Mouse (Mus musculus): ENCODE measurements around the gene Gm3752. TPM values are rescaled to one million over a fixed set of nuclear protein-coding genes. Genes with fewer than 3 reads are reported as not detected.
"Not testable (repeated sequence)": the region's sequence is repeated elsewhere in the genome, so short reads cannot be mapped to it uniquely, and the experiment has no call there.

The Gm3752 gene
- polyA plus RNA-seq (2012), result not detected in 2 replicates

- not testable (repeated sequence) for H3K4me1 ChIP-seq (ENCODE audit: control insufficient read depth); H3K4me3 ChIP-seq (replicated peaks); H3K9me3 ChIP-seq (ENCODE audit: control insufficient read depth, low read length); H3K27me3 ChIP-seq (ENCODE audit: control insufficient read depth); H3K36me3 ChIP-seq (ENCODE audit: control insufficient read depth)
Measured at GRCm38 (mm10) chr14:7483662-7484061, at the start of gene Gm3752. Gene Gm3752, minus strand, starts transcription at chr14:7483762.

DNA sequence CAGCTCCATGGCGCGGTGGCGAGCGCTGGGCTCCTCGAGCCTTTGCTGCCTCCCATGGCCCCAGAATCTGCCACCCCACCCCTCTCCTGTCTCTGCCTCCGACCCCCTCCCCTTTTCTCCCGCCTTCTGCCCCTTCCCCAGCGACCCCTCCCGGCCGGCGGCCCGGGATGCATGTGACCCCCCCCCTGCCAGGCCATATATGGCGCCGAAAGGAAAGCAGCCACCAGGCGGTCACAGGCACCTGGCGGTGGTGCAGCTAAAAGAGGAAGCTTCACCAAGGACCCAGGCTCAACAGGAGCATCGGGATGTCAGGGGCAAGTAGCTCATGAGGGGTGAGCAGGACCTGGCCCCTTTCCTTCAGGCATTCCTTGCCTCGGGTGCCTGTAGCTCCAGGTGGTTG is 5.2 kb upstream of the Gm3752 start:
- H3K9me3 ChIP-seq (ENCODE audit: control insufficient read depth, low read length); H3K4me1 ChIP-seq (ENCODE audit: control insufficient read depth); H3K36me3 ChIP-seq (ENCODE audit: control insufficient read depth); H3K4me3 ChIP-seq (replicated peaks); H3K27me3 ChIP-seq (ENCODE audit: control insufficient read depth): not testable (repeated sequence)

- not testable (repeated sequence) for H3K36me3 ChIP-seq (ENCODE audit: control insufficient read depth); H3K4me3 ChIP-seq (replicated peaks); H3K9me3 ChIP-seq (ENCODE audit: control insufficient read depth, low read length); H3K4me1 ChIP-seq (ENCODE audit: control insufficient read depth); H3K27me3 ChIP-seq (ENCODE audit: control insufficient read depth)
Measured at GRCm38 (mm10) chr14:7450817-7451216, 32.7 kb downstream of the Gm3752 start, which contains the start of gene Gm3755. Gene Gm3755, minus strand, starts transcription at chr14:7450917.

- H3K36me3 ChIP-seq (ENCODE audit: control insufficient read depth); H3K4me1 ChIP-seq (ENCODE audit: control insufficient read depth); H3K27me3 ChIP-seq (ENCODE audit: control insufficient read depth); H3K4me3 ChIP-seq (replicated peaks); H3K9me3 ChIP-seq (ENCODE audit: control insufficient read depth, low read length): not testable (repeated sequence)
Measured at GRCm38 (mm10) chr14:7422496-7422895, 61.1 kb downstream of the Gm3752 start.

Other genes starting within 250 kb of the Gm3752 start
- gene Gm3727, start 219.0 kb downstream of the Gm3752 start, polyA plus RNA-seq (2012), result not detected in 2 replicates
- not detected in 2 replicates for gene Gm3739, start 168.7 kb downstream of the Gm3752 start, polyA plus RNA-seq (2012)
- not detected in 2 replicates for gene Gm5797, start 151.4 kb downstream of the Gm3752 start, polyA plus RNA-seq (2012)
- gene Gm8374, start 118.6 kb downstream of the Gm3752 start, polyA plus RNA-seq (2012), result not detected in 2 replicates
- not detected in 2 replicates for gene Gm3755, start 32.8 kb downstream of the Gm3752 start, polyA plus RNA-seq (2012)
- gene Gm3558, start 84.8 kb upstream of the Gm3752 start, polyA plus RNA-seq (2012), result not detected in 2 replicates
- gene Gm10338, start 111.8 kb upstream of the Gm3752 start, polyA plus RNA-seq (2012), result not detected in 2 replicates
- not detected in 2 replicates for gene Gm10128, start 160.2 kb upstream of the Gm3752 start, polyA plus RNA-seq (2012)

Data from erythroblast, embryonic 14.5 days (primary cell).